Comparison of ENCODE assay signal across 9 mouse cellular contexts in the genomic region with DNA sequence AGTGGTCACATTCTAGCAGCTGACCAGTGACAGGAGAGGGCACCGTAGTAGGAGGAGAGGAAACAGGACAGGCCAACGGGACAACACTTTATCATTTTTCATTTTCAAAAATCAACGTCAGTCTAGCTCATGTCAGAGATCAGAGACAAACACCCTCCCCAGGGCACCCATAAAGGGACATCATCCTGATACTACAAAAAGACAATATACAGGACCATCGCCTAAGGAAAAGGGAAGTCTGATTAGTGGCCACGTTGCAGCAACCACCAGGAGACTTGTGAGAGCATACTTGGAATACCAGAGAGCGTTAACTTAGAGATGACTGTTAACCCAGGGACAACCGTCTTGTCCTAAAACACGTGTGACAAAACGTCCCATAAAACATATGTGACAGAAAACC. TPM values are rescaled to one million over a fixed set of nuclear protein-coding genes. Genes with fewer than 3 reads are reported as not detected.
DNase-seq lines count a peak whose midpoint lies in the region; ATAC-seq and TF ChIP-seq lines count a peak whose summit lies in the region.
"Had no signal": no experiment of that assay in that cellular context is flagged by ENCODE, and none has a peak within 500 bp of the region (broad histone marks: within the 10 kb centered on the region; RNA-seq: fewer than 3 reads in every experiment).

No protein-coding gene starts in this region.

- TF ChIP-seq EP300 in liver, embryonic 14.5 days (IDR thresholded peaks at IDR 0.05; ENCODE audit: low read depth), result no peak

- TF ChIP-seq CTCF in cerebellum, adult 2 months (IDR thresholded peaks at IDR 0.05; ENCODE audit: borderline replicate concordance, insufficient read depth, low read depth, low read length), result no peak
- TF ChIP-seq CTCF in liver, embryonic 14.5 days (IDR thresholded peaks at IDR 0.05; ENCODE audit: low read depth), result no peak

- H3K4me3 ChIP-seq in cerebellum, adult 2 months (replicated peaks; ENCODE audit: insufficient read depth, low read depth, low read length), result peak overlapping the region; percentile 59
- peak overlapping the region; percentile 77 for H3K4me3 ChIP-seq in kidney, embryonic 16.5 days (ENCODE audit: low read length)
- H3K4me3 ChIP-seq in hindbrain, embryonic 13.5 days, result no peak overlapping the region
- H3K4me3 ChIP-seq in liver, embryonic 14.5 days (ENCODE audit: insufficient read depth in 1 of 2, low read depth in 2 of 2, low read length in 2 of 2), result no peak overlapping the region

- no peaks in the 10 kb centered on the region for H3K27me3 ChIP-seq in cerebellum, adult 2 months (ENCODE audit: control insufficient read depth, insufficient read depth, low read length)
- H3K27me3 ChIP-seq in kidney, embryonic 16.5 days (ENCODE audit: insufficient read depth, low read length), result no peaks in the 10 kb centered on the region
- H3K27me3 ChIP-seq in hindbrain, embryonic 13.5 days, result peaks cover 61% of the 10 kb centered on the region
- H3K27me3 ChIP-seq in liver, embryonic 14.5 days (ENCODE audit: control insufficient read depth, insufficient read depth, low read length), result peaks cover 26% of the 10 kb centered on the region

- peak overlapping the region; percentile 81 for H3K4me2 ChIP-seq in kidney, embryonic 16.5 days (replicated peaks; ENCODE audit: low read depth, low read length)
- H3K4me2 ChIP-seq in hindbrain, embryonic 13.5 days, result peak overlapping the region; percentile 90
- H3K4me2 ChIP-seq in liver, embryonic 14.5 days (ENCODE audit: low read depth), result peak overlapping the region; percentile 30

- H3K36me3 ChIP-seq in kidney, embryonic 16.5 days (ENCODE audit: insufficient read depth, low read length), result no peaks in the 10 kb centered on the region
- no peaks in the 10 kb centered on the region for H3K36me3 ChIP-seq in hindbrain, embryonic 13.5 days
- no peaks in the 10 kb centered on the region for H3K36me3 ChIP-seq in liver, embryonic 14.5 days (replicated peaks; ENCODE audit: control insufficient read depth, insufficient read depth, low read depth)

- no peak for TF ChIP-seq POLR2A in cerebellum, adult 2 months (IDR thresholded peaks at IDR 0.05; ENCODE audit: borderline replicate concordance, insufficient read depth, low read length)

- H3K4me1 ChIP-seq in cerebellum, adult 2 months (ENCODE audit: control insufficient read depth, insufficient read depth, low read length), result peaks cover 6% of the 10 kb centered on the region
- H3K4me1 ChIP-seq in kidney, embryonic 16.5 days (ENCODE audit: insufficient read depth, low read length), result peaks cover 55% of the 10 kb centered on the region
- peaks cover 17% of the 10 kb centered on the region for H3K4me1 ChIP-seq in hindbrain, embryonic 13.5 days (replicated peaks)
- peaks cover 0 to 2% of the 10 kb centered on the region in 2 experiments; a peak in 1 of 4 replicates for H3K4me1 ChIP-seq in liver, embryonic 14.5 days (replicated peaks; ENCODE audit: control insufficient read depth in 2 of 2, insufficient read depth in 2 of 2, low read length in 1 of 2)

- 63% methylated on average over 9 of the region's 9 CpGs for WGBS in cerebellum, adult 2 months
- WGBS in kidney, embryonic 16.5 days, result 26% methylated on average over 9 of the region's 9 CpGs
- WGBS in hindbrain, embryonic 13.5 days, result 33% methylated on average over 9 of the region's 9 CpGs
- 16% methylated on average over 9 of the region's 9 CpGs for WGBS in liver, embryonic 14.5 days (ENCODE audit: insufficient replicate concordance)

- no peak overlapping the region for H3K27ac ChIP-seq in cerebellum, adult 2 months (ENCODE audit: insufficient read depth, low read length)
- H3K27ac ChIP-seq in kidney, embryonic 16.5 days (ENCODE audit: low read length), result no peak overlapping the region
- H3K27ac ChIP-seq in hindbrain, embryonic 13.5 days, result no peak overlapping the region
- H3K27ac ChIP-seq in liver, embryonic 14.5 days, result no peak overlapping the region

- DNase-seq in cerebellum, adult 2 months, result no peak
- no peak for DNase-seq in cerebellum, postnatal 10 days
- no peak for DNase-seq in kidney, adult 9 months
- no peak for DNase-seq in liver, embryonic 14.5 days (ENCODE audit: low read depth in 3 of 3, low spot score in 3 of 3)
- DNase-seq in MN1 (ENCODE audit: low spot score), result no peak
- no peak for DNase-seq in cerebellum, adult 11 months
- DNase-seq: embryo, embryonic 11 days had no signal

- no peak for ATAC-seq in kidney, embryonic 16.5 days (ENCODE audit: low FRiP score, low TSS enrichment)
- ATAC-seq in hindbrain, embryonic 13.5 days (ENCODE audit: low FRiP score), result no peak
- no peak for ATAC-seq in liver, embryonic 14.5 days (ENCODE audit: insufficient read depth)

- no peaks in the 10 kb centered on the region for H3K9me3 ChIP-seq in kidney, embryonic 16.5 days (ENCODE audit: low read length)
- H3K9me3 ChIP-seq in hindbrain, embryonic 13.5 days, result no peaks in the 10 kb centered on the region
- no peaks in the 10 kb centered on the region for H3K9me3 ChIP-seq in liver, embryonic 14.5 days (ENCODE audit: control insufficient read depth, low read length)

- peak overlapping the region; percentile 84 for H3K9ac ChIP-seq in kidney, embryonic 16.5 days (replicated peaks; ENCODE audit: low read length)
- no peak overlapping the region for H3K9ac ChIP-seq in hindbrain, embryonic 13.5 days
- no peak overlapping the region for H3K9ac ChIP-seq in liver, embryonic 14.5 days (replicated peaks)

RNA-seq across cellular contexts. Expression of a gene that starts 1.7 kb away (rescaled TPM):
- 25.0 and 25.9 TPM in 2 replicates for polyA plus RNA-seq in cerebellum, adult 2 months (2012; rRNA removed)
- 30.9 and 33.2 TPM in 2 replicates for polyA plus RNA-seq in kidney, embryonic 16.5 days (2015; fragmentation: Nextera tagmentation; extraction: Ambion mirVana)
- 7.7 and 8.9 TPM in 2 replicates for polyA plus RNA-seq in hindbrain, embryonic 13.5 days (2015; fragmentation: Nextera tagmentation; extraction: Ambion mirVana)
- polyA plus RNA-seq in liver, embryonic 14.5 days (2012; rRNA removed), result 1.4 and 1.8 TPM in 2 replicates
- polyA plus RNA-seq in liver, embryonic 14.5 days (2014; fragmentation: Nextera tagmentation; extraction: Ambion mirVana), result 1.0 and 1.2 TPM in 2 replicates

Comparison
In these comparisons a context has a peak if more than half of its experiments do, and no peak if none do; other contexts are left out.
1. H3K4me3 ChIP-seq: peak in cerebellum, adult 2 months (single experiment) and kidney, embryonic 16.5 days (single experiment); none in hindbrain, embryonic 13.5 days (single experiment) and liver, embryonic 14.5 days (0 of 2).
2. H3K4me2 ChIP-seq: peak in every context shown above with its lines; median percentile 90 in hindbrain, embryonic 13.5 days; 81 in kidney, embryonic 16.5 days; 30 in liver, embryonic 14.5 days.